Mouse (Mus musculus) adrenal gland, postnatal 14 days (tissue): ENCODE measurements around the gene Prl2c3. TPM values are rescaled to one million over a fixed set of nuclear protein-coding genes. Genes with fewer than 3 reads are reported as not detected.
"Not testable (repeated sequence)": the region's sequence is repeated elsewhere in the genome, so short reads cannot be mapped to it uniquely, and the experiment has no call there.

ENCODE experiments used
- DNase-seq: peaks from one replicate; pipeline ENCODE4 v3.0.0; 2021; ENCODE audit warnings: mixed read lengths
- long read RNA-seq, 2 experiments: library from polyadenylated mRNA; stranded (forward); transcript quantifications; one replicate each; pipeline ENCODE4 v2.0.0; 2021
- total RNA-seq: library from RNA; stranded (reverse); gene quantifications from 2 replicates; pipeline ENCODE4 v1.2.3, GENCODE M21; 2021

Gene Prl2c3
- not detected in 2 replicates for total RNA-seq
- long read RNA-seq, experiment 1, partial matches to known transcripts, result 0 of 1 reads
- long read RNA-seq, experiment 1, other reads (novel, unspliced or antisense), result 1 of 1 reads
- long read RNA-seq, experiment 2, result 0 reads

DNA sequence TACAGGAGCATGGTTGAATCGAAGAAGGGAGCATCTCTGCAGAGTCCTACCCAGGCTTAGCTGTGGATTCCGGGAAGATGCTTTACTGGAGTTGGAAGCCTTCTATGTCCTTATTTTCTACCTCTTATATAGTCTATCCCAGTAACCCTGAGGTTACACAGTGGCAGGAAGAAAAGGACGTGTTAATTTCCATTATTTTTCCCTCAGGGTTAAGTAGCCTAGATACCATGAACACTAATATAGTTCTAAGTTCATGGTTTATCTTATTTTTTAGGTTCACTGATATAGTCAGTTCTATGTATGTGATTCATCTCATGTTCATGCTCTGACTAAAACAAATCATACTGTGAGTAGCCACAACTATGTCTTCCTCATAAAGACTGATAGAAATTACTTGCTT lies at the start of gene Prl2c3:
Gene Prl2c3 (minus strand): TSS at position 101 of the 400 bp plus-strand sequence.
- DNase-seq, result not testable (repeated sequence)

DNA sequence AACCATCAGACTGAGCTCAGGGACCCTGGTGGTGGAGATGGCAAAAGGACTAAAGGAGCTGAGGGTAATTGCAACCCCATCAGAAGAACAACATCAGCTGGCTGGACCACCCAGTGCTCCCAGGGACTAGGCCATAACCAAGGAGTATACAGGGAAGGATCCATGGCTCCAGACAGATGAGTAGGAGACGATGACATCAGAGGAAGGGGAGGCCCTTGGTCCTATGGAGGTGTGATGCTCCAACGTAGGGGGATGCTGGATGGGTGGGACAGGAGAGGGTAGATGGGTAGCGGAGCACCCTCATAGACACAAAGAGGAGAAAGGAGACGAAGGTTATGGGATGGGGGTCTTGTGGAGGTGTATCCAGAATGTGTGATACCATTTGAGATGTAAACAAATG lies 48.4 kb upstream of the Prl2c3 start:
- not testable (repeated sequence) for DNase-seq

DNA sequence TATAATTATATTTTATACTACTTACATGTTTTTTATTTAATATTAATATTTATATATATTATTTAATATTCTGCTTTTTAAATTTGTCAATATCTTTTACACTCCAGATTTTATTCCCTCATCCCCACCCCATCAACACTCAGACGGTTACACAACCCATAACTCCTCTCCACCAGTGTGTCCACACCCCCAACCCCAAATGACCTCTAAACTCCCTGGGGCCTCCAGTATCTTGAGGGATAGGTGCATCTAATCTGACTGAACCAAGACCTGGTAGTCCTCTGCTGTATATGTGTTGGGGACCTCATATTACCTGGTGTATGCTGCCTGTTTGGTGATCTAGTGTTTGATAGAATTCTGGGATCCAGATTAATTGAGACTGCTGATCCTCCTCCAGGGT lies 44.8 kb upstream of the Prl2c3 start:
- not testable (repeated sequence) for DNase-seq

DNA sequence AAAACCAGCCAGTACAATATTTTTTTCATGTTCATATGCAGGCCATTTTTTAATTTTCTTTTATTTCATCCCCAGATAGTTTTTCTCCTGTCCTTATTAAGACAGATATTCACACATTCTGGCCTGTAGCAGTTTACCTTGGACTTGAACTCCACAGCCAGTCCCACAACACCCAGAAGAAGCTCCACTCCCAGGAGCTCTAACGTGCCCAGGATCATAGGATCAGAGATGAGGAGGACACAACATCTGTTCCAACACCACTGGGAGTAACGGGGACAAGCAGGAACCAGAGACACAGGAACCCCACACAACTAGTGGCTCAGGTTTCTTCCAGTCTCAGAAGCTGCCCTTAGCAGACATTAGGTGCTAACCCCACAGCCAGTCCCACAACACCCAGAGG lies 37.7 kb upstream of the Prl2c3 start:
- not testable (repeated sequence) for DNase-seq

DNA sequence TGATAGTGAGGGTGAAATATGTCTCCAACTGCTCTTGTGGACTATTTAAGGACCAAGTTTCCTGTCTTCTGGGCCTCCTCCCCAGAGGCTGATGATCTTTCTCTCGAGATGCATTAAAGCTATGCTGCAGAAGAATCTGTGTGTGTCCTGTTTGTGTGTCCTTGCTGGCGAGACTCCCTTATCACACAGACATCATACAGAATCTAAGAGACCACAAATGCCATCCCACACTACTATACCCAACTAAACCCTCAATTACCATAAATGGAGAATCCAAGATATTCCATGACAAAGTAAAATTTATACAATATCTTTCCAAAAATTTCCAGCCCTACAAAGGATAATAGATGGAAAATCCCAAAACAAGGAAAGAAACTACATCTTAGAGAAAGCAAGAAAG lies 31.9 kb upstream of the Prl2c3 start:
- no peak for DNase-seq

DNA sequence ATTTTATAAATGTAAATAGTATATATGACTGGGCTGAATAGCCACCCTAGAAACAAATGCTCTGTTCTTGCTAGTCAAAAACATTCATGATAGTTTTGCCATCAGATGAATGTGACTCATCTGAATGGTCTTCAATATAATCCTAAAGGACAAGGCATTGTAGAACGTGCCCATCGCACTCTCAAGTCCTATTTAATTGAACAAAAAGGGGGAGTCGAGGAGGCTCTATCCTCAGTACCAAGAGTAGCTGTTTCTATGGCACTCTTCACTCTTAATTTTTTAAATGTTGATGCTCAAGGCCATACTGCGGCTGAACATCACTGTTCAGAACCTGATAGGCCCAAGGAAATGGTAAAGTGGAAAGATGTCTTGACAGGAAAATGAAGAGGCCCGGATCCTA lies 29.2 kb upstream of the Prl2c3 start:
- no peak for DNase-seq

DNA sequence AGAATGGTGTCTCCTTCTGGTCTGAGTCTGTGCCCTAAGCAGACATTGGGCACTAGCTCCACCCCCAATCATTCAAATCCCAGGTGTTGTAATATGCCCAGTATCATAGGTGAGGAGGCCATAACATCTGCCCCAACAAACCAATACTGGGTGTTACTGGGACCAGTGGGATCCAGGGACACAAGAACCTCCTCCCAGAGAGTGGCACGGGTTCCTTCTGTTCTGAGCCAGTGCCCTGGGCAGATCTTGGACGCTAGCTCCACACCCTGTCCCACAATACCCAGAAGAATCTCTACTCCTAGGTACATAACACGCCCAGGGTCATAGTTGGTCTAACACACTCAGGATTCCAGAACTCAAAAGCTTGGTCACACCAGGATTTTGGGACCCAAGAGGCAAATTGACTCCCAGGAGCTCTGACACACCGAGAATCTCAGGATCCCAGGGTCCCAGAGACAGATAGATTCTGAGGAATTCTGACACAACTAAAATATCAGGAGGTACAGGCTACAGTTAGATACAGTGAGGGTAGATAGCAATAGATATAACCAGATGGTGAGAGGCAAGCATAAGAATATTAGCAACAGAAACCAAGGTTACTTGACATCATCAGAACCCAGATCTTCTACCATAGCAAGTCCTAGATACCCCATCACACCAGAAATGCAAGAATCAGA lies 24.8 kb upstream of the Prl2c3 start:
- DNase-seq, result not testable (repeated sequence)

DNA sequence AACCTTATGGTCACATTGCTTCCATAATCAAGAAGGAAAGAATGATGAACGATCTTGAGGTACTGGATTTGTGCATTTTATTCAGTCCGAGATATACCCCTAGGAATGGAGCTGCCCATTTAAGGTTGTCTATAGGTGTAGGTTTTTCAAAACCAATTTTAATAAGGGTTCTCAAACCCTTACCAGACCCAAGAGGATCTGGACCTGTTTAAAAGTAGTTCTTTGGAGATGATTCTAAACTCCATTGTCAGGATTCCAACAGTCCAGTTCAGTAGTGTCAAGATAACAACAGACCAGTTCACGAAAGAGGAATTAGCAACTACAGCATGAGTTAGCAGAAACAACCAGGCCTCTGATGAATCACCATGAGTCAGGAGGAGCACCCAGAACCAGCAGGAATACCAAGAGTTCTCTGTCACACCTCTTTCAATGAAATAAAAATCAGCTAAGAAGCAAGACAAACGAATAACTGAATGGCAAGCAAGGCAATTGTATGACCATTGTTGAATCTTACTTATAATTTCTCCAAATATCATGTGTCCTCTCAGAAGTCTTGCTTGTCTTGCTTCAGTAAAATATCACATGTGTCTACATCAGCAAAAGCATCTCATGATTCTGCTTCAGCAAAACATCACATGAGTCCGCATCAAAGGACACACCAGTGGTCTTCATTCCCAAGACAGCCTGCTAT lies 14.0 kb upstream of the Prl2c3 start:
- DNase-seq, result not testable (repeated sequence)

DNA sequence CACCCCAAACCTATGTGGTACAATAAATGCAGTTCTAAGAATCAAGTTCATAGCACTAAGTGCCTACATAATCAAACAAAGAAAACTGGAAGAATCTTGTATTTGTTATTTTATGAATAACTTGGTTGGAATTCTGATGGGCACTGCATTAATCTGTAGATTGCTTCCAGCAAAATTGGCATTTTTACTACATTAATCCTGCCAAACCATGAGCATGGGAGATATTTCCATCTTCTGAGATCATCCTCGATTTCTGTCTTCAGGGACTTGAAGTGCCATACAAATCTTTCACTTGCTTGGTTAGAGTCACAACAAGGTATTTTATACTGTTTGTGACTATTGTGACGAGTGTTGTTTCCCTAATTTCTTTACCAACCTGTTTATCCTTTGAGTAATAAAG lies 9.7 kb upstream of the Prl2c3 start:
- no peak for DNase-seq

DNA sequence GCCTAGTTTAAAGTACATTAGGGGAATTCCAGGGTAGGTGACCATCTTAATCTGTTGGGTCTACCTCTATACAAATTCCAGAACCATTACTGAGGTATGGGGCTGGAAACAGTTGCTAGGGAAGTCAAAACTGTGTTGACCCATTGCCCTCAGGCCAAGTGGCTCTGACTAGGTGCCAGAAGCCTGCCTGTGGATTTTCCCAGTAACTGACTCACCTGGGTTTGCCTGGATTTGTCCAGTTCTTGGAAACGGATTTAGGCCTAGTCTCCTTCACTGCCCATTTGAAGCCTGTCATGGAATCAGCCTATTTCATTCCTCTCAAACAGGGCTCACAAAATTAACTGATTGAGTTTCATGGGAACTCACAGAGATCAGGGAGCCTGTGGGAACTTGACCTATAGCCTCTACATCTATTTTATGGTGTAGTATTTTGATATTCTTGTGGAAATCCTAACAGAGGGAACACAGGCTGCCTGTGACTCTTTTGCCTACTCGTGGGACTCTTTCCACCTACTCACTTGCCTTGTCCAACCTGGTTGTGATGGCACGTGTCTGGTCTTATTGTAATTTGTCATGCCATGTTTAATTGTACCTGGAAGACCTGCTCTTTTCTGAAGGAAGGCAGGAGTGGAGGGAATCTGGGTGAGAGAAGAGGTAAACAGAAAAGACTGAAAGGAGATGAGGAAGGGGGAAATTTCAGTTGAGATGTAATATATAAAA lies 9.1 kb upstream of the Prl2c3 start:
- DNase-seq, result not testable (repeated sequence)

DNA sequence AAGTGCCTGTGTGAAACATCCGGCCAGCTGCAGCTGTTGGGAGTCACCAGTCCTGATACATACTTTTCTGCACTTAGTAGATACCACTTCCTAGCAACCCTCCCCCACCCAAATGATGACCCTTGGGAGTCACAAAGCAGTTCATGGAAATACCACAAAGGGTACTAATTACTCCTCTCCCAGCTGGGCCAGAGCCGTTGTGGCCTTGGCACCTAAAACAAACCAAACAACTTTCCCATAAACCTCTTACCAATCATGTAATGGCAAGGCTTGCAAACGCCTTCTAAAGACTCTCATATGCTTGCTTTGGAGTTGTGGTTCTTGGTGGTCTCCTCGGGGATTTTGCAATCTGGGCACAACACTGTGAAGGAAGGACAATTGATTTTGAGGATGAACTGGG lies 6.6 kb upstream of the Prl2c3 start:
- DNase-seq, result not testable (repeated sequence)

DNA sequence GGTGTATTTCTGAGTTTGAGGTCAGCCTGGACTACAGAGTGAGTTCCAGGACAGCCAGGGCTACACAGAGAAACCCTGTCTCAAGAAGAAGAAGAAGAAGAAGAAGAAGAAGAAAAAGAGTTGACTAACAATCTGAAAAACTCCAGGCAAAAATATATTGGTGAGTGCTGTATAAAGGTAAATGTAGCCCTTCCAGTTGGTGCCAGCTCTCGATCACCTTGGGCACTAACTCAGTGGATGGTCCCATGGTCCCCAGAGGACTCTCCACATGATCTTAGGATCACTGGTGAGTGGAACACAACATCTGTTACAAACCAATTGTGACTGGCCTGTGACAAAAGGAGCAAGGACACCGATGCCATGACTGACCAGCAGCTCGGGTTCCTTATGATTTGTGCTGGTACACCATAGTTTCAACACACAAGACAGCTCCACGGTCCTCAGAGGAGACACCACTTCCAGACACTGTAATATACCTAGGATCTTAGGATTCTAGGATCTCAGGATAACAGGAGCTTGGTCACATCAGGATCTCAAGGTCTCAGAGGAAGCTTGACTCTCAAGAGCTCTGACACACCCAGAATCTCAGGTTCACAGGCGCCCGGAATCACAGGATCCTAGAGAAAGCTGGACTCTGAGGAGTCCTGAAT lies 30.3 kb downstream of the Prl2c3 start:
- DNase-seq, result not testable (repeated sequence)

Other genes starting within 250 kb of the Prl2c3 start
- 13.6 and 15.0 TPM in 2 replicates for gene Ero1lb, start 234.2 kb downstream of the Prl2c3 start, total RNA-seq
- gene Prl2c2, start 205.3 kb upstream of the Prl2c3 start, total RNA-seq, result not detected in 2 replicates